Mouse (Mus musculus) splenic B cell, adult 2 months (primary cell): ENCODE measurements around the gene Vmn2r58.
"Not testable (repeated sequence)": the region's sequence is repeated elsewhere in the genome, so short reads cannot be mapped to it uniquely, and the experiment has no call there.

Experiments used
- DNase-seq: peaks from one replicate; pipeline ENCODE4 v3.0.0-alpha.2; 2011; ENCODE audit warnings: low read depth, low spot score
- H3K27me3 ChIP-seq: 2 replicates; pipeline ENCODE4 v1.6.1; 2012; ENCODE audit warnings: mild to moderate bottlenecking, low read length, moderate library complexity, mixed read lengths; ENCODE audit not compliant: control insufficient read depth, poor library complexity, insufficient read depth, severe bottlenecking
- H3K36me3 ChIP-seq: 2 replicates; pipeline ENCODE4 v1.6.1; 2012; ENCODE audit warnings: mild to moderate bottlenecking, low read length, moderate library complexity, mixed read lengths; ENCODE audit not compliant: control insufficient read depth, poor library complexity, insufficient read depth, severe bottlenecking

Gene Vmn2r58

DNA sequence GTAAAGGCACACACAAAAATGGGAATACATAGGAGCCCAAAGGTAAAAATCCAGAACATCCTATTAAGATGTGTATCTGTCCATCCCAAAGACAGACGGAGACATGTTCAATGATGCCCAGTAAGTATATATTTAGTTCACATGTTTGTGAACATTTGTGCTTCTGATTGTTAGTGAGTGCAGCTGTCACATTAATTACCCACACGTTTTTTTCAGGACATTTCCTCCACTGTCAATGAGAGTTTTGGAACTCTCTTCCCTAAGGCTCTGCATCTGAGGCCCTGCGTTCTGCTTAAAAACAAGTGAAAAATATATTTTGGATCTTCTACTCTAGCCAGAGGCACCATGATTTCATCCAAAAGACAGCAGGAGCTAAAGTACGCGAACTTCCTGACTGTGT is at the start of gene Vmn2r58:
Gene Vmn2r58, minus strand, starts transcription at position 101 of the 400 bp plus-strand sequence.
- H3K27me3 ChIP-seq, DNase-seq, H3K36me3 ChIP-seq: not testable (repeated sequence)
